Mouse (Mus musculus) liver, embryonic 14.5 days (tissue): ENCODE data around the gene Eps8l1. TPM values are rescaled to one million over a fixed set of nuclear protein-coding genes. Genes with fewer than 3 reads are reported as not detected.

Source experiments
- ATAC-seq: fragments of 200-750 bp; cut with Nextera tagmentation; 2 replicates; pipeline ENCODE4 v1.8.0; 2017; ENCODE audit warnings: moderate number of reproducible peaks, mild to moderate bottlenecking, moderate library complexity; ENCODE audit not compliant: insufficient read depth
- DNase-seq, 3 experiments: peaks; one replicate each; pipeline ENCODE4 v3.0.0-alpha.2; 2012 to 2013; ENCODE audit warnings: low read depth in 3 of 3, low spot score in 3 of 3
- H3K27ac ChIP-seq: fragments of 300-500 bp; sonication (generic); 2 replicates; pipeline ENCODE4 v1.5.1; 2014; ENCODE audit warnings: moderate library complexity, mild to moderate bottlenecking, control low read depth, inconsistent platforms
- H3K27me3 ChIP-seq: fragments of 300-500 bp; sonication (generic); 2 replicates; pipeline ENCODE4 v1.6.1; 2014; ENCODE audit warnings: mild to moderate bottlenecking, low read length, moderate library complexity; ENCODE audit not compliant: control insufficient read depth, insufficient read depth
- H3K36me3 ChIP-seq: fragments of 300-500 bp; sonication (generic); replicated peaks from 2 replicates; pipeline ENCODE4 v1.6.1; 2014; ENCODE audit warnings: low read depth; ENCODE audit not compliant: control insufficient read depth, insufficient read depth
- H3K4me1 ChIP-seq, 2 experiments: fragments of 200-500 bp in 1 of 2; fragments of 300-500 bp in 1 of 2; sonication (generic) in 1 of 2; replicated peaks; 2 replicates each; pipeline ENCODE4 v1.6.1; 2012 to 2014; ENCODE audit warnings: antibody characterized with exemption in 1 of 2, inconsistent platforms in 1 of 2, low read length in 1 of 2; ENCODE audit not compliant: control insufficient read depth in 2 of 2, insufficient read depth in 2 of 2
- H3K4me2 ChIP-seq: fragments of 300-500 bp; sonication (generic); 2 replicates; pipeline ENCODE4 v1.6.1; 2014; ENCODE audit warnings: low read depth, mild to moderate bottlenecking, control low read depth, moderate library complexity
- H3K4me3 ChIP-seq, 2 experiments: fragments of 200-500 bp in 1 of 2; fragments of 300-500 bp in 1 of 2; sonication (generic) in 1 of 2; 2 replicates each; pipeline ENCODE4 v1.5.1; 2012 to 2014; ENCODE audit warnings: low read depth in 2 of 2, low read length in 2 of 2, mild to moderate bottlenecking in 2 of 2, control low read depth in 1 of 2, inconsistent platforms in 1 of 2, moderate library complexity in 1 of 2; ENCODE audit not compliant: insufficient read depth in 1 of 2
- H3K9ac ChIP-seq: fragments of 300-500 bp; sonication (generic); replicated peaks from 2 replicates; pipeline ENCODE4 v1.6.1; 2014; ENCODE audit warnings: mild to moderate bottlenecking, control low read depth, moderate library complexity
- H3K9me3 ChIP-seq: fragments of 300-500 bp; sonication (generic); 2 replicates; pipeline ENCODE4 v1.6.1; 2016; ENCODE audit warnings: low read length, mixed read lengths; ENCODE audit not compliant: control insufficient read depth
- CTCF ChIP-seq: IDR thresholded peaks from 2 replicates; pipeline ENCODE4 v1.5.1; 2016; ENCODE audit warnings: antibody characterized with exemption, low read depth, control low read depth
- EP300 ChIP-seq: IDR thresholded peaks from 2 replicates; pipeline ENCODE4 v1.6.1; 2016; ENCODE audit warnings: antibody characterized with exemption, low read depth
- whole genome bisulfite sequencing: fragments of 180-500 bp; shearing (Covaris S2); extraction: QIAGEN DNeasy Blood & Tissue Kit; methylation state at CpG from one replicate; pipeline ENCODE4 v1.1.7; 2014; ENCODE audit not compliant: insufficient replicate concordance; 5-methylcytosine and 5-hydroxymethylcytosine counted together
- microRNA-seq: library from miRNA; unstranded; fragments of <30 nt; microRNA quantifications from one replicate; pipeline ENCODE4, GENCODE M21; 2016
- polyA plus RNA-seq, 2 experiments: library from polyadenylated mRNA; depleted of rRNA in 1 of 2; stranded (reverse) in 1 of 2; unstranded in 1 of 2; fragments of >200 nt; fragmentation: Nextera tagmentation in 1 of 2; extraction: Ambion mirVana in 1 of 2; gene quantifications; 2 replicates each; pipeline versions ENCODE4 v1.2.1 to v1.2.3; 2012 to 2014

The Eps8l1 gene
- polyA plus RNA-seq, 2 experiments: 0.10 to 1.6 TPM

GRCm38 (mm10) chr7:4526341-4527301 is 66.1 kb downstream of the Eps8l1 start:
- no peak overlapping the region for H3K27ac ChIP-seq
- peaks cover 2% of the 10 kb centered on the region; the same call in 1 of the 2 replicates for H3K27me3 ChIP-seq
- ATAC-seq (peak; percentile 81), DNase-seq (peak; percentile 63 to 76 (median 66))
- H3K9ac ChIP-seq: no peak overlapping the region; the same call in 1 of the 2 replicates
- no peaks in the 10 kb centered on the region for H3K9me3 ChIP-seq
- H3K36me3 ChIP-seq: no peaks in the 10 kb centered on the region
- H3K4me3 ChIP-seq: peak overlapping the region; percentile 3 to 33
- 19% methylated on average over 40 of the region's 40 CpGs for WGBS
- peak; percentile 85 for TF ChIP-seq CTCF
- TF ChIP-seq EP300: 0 out of 2 replicates have a peak, but pooled peaks have one; percentile 24
- H3K4me1 ChIP-seq: peaks cover 0 to 6% of the 10 kb centered on the region in 2 experiments; a peak in 2 of 4 replicates
- peak overlapping the region; percentile 49 for H3K4me2 ChIP-seq

GRCm38 (mm10) chr7:4527302-4527689 is 66.8 kb downstream of the Eps8l1 start:
- peaks cover 5% of the 10 kb centered on the region; the same call in 1 of the 2 replicates for H3K27me3 ChIP-seq
- no peak for TF ChIP-seq EP300
- TF ChIP-seq CTCF: no peak
- H3K4me2 ChIP-seq: peak overlapping the region; percentile 49
- DNase-seq (no peak), ATAC-seq (no peak)
- H3K9ac ChIP-seq: no peak overlapping the region
- H3K36me3 ChIP-seq: no peaks in the 10 kb centered on the region
- H3K4me1 ChIP-seq: peaks cover 0 to 6% of the 10 kb centered on the region in 2 experiments; a peak in 2 of 4 replicates
- H3K4me3 ChIP-seq: no peak overlapping the region
- WGBS: 56% methylated on average over 18 of the region's 18 CpGs
- H3K27ac ChIP-seq: no peak overlapping the region
- no peaks in the 10 kb centered on the region for H3K9me3 ChIP-seq

Small RNAs within 50 kb of the gene (microRNA-seq; reads per million reads assigned to microRNA genes)
- gene Gm24605: not detected

Other genes starting within 250 kb of the Eps8l1 start
- gene Lilra5, start 222.9 kb upstream of the Eps8l1 start, polyA plus RNA-seq (2012; rRNA removed): 0.16 and 0.24 TPM in 2 replicates
- 0.43 and 0.44 TPM in 2 replicates for gene Lilra5, start 222.9 kb upstream of the Eps8l1 start, polyA plus RNA-seq (2014; fragmentation: Nextera tagmentation; extraction: Ambion mirVana)
- 0.03 TPM in 1 of 2 replicates, not detected in the other for gene Ncr1, start 123.0 kb upstream of the Eps8l1 start, polyA plus RNA-seq (2012; rRNA removed)
- not detected in 2 replicates for gene Ncr1, start 123.0 kb upstream of the Eps8l1 start, polyA plus RNA-seq (2014; fragmentation: Nextera tagmentation; extraction: Ambion mirVana)
- gene Gp6, start 62.9 kb upstream of the Eps8l1 start, polyA plus RNA-seq (2012; rRNA removed): 1.1 TPM in 2 replicates
- gene Gp6, start 62.9 kb upstream of the Eps8l1 start, polyA plus RNA-seq (2014; fragmentation: Nextera tagmentation; extraction: Ambion mirVana): 3.6 and 4.6 TPM in 2 replicates
- gene Rdh13, start 15.0 kb upstream of the Eps8l1 start, polyA plus RNA-seq (2012; rRNA removed): 3.1 and 4.0 TPM in 2 replicates
- gene Rdh13, start 15.0 kb upstream of the Eps8l1 start, polyA plus RNA-seq (2014; fragmentation: Nextera tagmentation; extraction: Ambion mirVana): 5.2 and 5.6 TPM in 2 replicates
- gene Ppp1r12c, start 41.0 kb downstream of the Eps8l1 start, polyA plus RNA-seq (2012; rRNA removed): 16.2 and 22.2 TPM in 2 replicates
- gene Ppp1r12c, start 41.0 kb downstream of the Eps8l1 start, polyA plus RNA-seq (2014; fragmentation: Nextera tagmentation; extraction: Ambion mirVana): 15.6 and 22.2 TPM in 2 replicates
- 2.0 and 4.0 TPM in 2 replicates for gene Tnnt1, start 55.7 kb downstream of the Eps8l1 start, polyA plus RNA-seq (2012; rRNA removed)
- 2.6 and 3.3 TPM in 2 replicates for gene Tnnt1, start 55.7 kb downstream of the Eps8l1 start, polyA plus RNA-seq (2014; fragmentation: Nextera tagmentation; extraction: Ambion mirVana)
- gene Tnni3, start 63.6 kb downstream of the Eps8l1 start, polyA plus RNA-seq (2012; rRNA removed): 0.30 and 0.35 TPM in 2 replicates
- gene Tnni3, start 63.6 kb downstream of the Eps8l1 start, polyA plus RNA-seq (2014; fragmentation: Nextera tagmentation; extraction: Ambion mirVana): 0.45 TPM in 1 of 2 replicates, not detected in the other
- gene Dnaaf3, start 71.8 kb downstream of the Eps8l1 start, polyA plus RNA-seq (2012; rRNA removed): 0.39 and 0.42 TPM in 2 replicates
- 0.09 TPM in 1 of 2 replicates, not detected in the other for gene Dnaaf3, start 71.8 kb downstream of the Eps8l1 start, polyA plus RNA-seq (2014; fragmentation: Nextera tagmentation; extraction: Ambion mirVana)
- gene Syt5, start 86.9 kb downstream of the Eps8l1 start, polyA plus RNA-seq (2012; rRNA removed): 0.15 and 0.22 TPM in 2 replicates
- 0.25 and 0.81 TPM in 2 replicates for gene Syt5, start 86.9 kb downstream of the Eps8l1 start, polyA plus RNA-seq (2014; fragmentation: Nextera tagmentation; extraction: Ambion mirVana)
- not detected in 2 replicates for gene Ptprh, start 143.4 kb downstream of the Eps8l1 start, polyA plus RNA-seq (2012; rRNA removed)
- not detected in 2 replicates for gene Ptprh, start 143.4 kb downstream of the Eps8l1 start, polyA plus RNA-seq (2014; fragmentation: Nextera tagmentation; extraction: Ambion mirVana)
- 36.4 and 51.0 TPM in 2 replicates for gene Tmem86b, start 170.7 kb downstream of the Eps8l1 start, polyA plus RNA-seq (2012; rRNA removed)
- 30.5 and 32.9 TPM in 2 replicates for gene Tmem86b, start 170.7 kb downstream of the Eps8l1 start, polyA plus RNA-seq (2014; fragmentation: Nextera tagmentation; extraction: Ambion mirVana)
- gene Ppp6r1, start 198.3 kb downstream of the Eps8l1 start, polyA plus RNA-seq (2012; rRNA removed): 30.8 and 33.6 TPM in 2 replicates
- gene Ppp6r1, start 198.3 kb downstream of the Eps8l1 start, polyA plus RNA-seq (2014; fragmentation: Nextera tagmentation; extraction: Ambion mirVana): 4.3 and 5.1 TPM in 2 replicates
- gene Hspbp1, start 224.4 kb downstream of the Eps8l1 start, polyA plus RNA-seq (2012; rRNA removed): 28.2 and 38.5 TPM in 2 replicates
- 56.7 and 60.6 TPM in 2 replicates for gene Hspbp1, start 224.4 kb downstream of the Eps8l1 start, polyA plus RNA-seq (2014; fragmentation: Nextera tagmentation; extraction: Ambion mirVana)
- 0.39 and 0.54 TPM in 2 replicates for gene Brsk1, start 229.9 kb downstream of the Eps8l1 start, polyA plus RNA-seq (2012; rRNA removed)
- gene Brsk1, start 229.9 kb downstream of the Eps8l1 start, polyA plus RNA-seq (2014; fragmentation: Nextera tagmentation; extraction: Ambion mirVana): not detected in 2 replicates